Mouse (Mus musculus) right cerebral cortex, postnatal 10 days (tissue): ENCODE results near the gene Ddx28.
"Not testable (repeated sequence)": the region's sequence is repeated elsewhere in the genome, so short reads cannot be mapped to it uniquely, and the experiment has no call there.

Experiments
- DNase-seq, 2 experiments: peaks; one replicate each; pipeline ENCODE4 v3.0.0; 2021; ENCODE audit warnings: low spot score in 2 of 2

Ddx28 gene

DNA sequence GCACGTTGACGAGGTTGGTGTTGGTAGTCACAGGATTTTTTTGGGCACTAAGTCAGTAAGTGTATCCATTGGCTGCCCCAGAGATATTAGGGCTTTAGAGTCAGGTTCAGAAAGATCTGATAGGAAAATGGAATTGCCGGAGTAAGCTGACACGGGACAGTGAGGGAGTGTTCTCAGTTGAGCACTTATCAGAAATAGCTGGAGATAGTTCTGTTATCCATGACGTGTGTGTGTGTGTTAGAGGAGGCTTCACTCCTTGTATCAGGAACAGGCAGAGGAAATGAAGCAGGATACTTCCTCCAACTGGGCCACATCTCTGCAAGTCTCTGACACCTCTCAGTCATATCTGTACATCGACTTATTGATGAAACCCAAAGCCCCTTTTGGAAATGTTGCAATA lies 4.6 kb upstream of the Ddx28 start:
- no peak for DNase-seq

GRCm38 (mm10) chr8:106012203-106012602 lies 521 bp upstream of the Ddx28 start:
- not testable (repeated sequence) for DNase-seq

GRCm38 (mm10) chr8:106010748-106011642 lies 687 bp downstream of the Ddx28 start:
- DNase-seq, result peak; percentile 96 to 97

DNA sequence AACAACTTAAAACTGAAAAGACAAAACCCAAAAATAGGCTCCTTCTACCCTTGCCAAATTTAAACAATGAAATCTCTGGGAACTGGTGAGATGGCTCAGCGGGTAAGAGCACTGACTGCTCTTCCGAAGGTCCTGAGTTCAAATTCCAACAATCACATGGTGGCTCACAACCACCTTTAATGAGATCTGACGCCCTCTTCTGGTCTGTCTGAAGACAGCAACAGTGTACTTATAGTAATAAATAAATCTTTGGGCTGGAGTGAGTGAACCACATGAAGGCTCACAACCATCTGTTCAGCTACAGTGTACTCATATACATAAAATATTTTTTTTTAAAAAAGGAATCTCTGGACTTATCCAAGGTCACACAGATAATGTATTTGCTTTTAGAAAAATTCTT lies 3.8 kb downstream of the Ddx28 start:
- not testable (repeated sequence) for DNase-seq

DNA sequence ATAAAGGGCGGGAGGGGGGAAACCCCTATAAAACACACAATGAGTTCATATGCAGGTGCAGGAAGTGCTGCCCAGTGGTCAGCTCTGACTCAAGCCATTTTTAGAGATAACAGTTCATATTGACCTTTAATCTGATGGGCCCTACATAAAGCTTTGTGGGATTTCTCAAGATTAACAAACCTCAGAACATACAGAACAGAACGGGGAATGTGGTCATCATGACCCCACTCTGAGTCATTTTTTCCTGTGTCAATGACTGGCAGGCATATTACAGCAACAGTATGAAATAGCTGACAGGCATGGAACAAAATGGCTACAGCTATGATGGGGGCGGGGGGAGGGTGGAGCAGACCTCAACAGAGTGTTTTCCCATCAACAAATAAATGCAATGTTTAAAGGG lies 4.5 kb downstream of the Ddx28 start:
- DNase-seq, result no peak

GRCm38 (mm10) chr8:106006413-106006812 lies 5.3 kb downstream of the Ddx28 start:
- DNase-seq, result no peak

DNA sequence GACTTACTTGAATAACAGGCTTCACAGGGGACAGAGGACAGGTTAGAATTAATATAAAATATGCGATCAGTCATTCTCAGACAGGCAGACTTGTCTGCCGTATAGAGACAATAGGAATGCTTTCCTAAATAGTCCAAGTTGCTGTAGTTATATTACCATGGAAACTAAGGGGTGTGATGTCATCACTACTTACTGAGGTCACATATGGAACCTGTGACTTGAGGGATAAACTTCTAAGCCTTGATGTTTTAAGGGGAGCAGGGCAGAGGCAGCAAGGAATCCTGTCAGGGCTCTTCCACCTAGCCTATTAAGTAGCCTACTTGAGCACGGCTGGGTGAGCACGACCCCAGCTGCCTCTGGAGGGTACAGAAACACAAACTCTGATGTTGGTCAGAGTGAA lies 5.8 kb downstream of the Ddx28 start, which contains the start of gene Dpep2nb:
TSS of gene Dpep2nb (minus strand) at position 101 of the 400 bp plus-strand sequence.
- no peak for DNase-seq

DNA sequence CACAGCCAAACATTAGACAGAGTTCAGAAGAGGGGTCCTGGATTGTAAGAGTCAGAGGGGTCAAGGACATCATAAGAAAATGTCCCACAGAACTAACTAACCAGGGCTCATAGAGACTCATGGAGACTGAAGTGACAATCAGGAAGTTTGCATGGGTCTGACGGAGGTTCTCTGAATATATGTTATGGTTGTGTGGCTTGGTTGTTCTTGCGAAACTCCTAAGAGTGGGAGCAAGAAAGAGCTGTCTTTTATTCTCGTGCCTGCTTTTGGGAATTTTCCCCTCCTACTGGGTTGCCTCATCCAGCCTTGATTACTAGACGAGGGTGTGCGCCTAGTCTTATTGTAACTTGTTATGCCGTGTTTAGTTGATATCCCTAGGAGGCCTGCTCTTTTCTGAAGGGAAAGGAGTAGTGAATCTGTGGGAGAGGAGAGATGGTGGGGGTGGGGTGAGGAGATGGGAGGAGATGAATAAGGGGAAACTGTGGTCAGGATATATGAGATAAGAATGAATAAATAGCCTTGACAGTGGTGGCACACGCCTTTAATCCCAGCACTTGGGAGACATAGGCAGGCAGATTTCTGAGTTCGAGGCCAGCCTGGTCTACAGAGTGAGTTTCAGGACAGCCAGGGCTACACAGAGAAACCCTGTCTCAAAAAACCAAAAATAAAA lies 7.0 kb downstream of the Ddx28 start:
- DNase-seq, result no peak

DNA sequence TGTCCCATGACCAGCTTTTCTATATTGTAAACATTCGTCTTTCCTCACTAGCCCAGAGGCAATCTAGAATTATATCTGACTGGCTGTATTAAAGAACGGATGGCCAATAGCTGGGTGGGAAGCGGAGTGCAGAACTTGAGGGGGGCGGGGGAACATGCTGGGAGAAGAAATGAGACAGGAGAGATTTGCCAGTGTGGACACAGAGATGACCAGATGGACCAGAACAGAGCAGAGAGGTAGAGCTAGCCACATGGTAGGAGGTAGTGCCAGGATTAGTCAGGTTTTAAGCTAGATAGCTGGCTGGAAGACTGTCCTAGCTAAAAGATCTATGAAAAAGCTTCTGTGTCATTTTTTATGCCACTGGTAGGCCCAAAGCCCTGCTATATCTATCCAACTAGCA lies 9.8 kb downstream of the Ddx28 start:
- DNase-seq, result no peak

DNA sequence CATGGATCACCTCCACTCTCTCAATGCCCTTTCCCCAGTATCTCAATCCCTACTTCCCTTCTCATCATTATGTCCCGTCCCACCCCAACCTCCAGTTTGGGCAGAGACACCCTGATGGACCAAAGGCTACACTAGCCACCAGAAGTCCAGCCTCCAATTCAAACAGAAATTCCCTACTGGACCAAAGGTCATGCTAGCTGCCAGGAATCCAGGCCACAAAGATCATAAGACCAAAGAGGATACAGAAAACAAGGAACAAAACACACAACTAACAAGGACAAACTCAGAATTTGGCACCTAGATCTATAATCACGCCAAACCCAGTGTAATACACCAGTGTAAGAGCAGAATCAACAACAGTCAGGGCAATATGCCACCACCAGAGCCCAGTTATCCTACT lies 12.7 kb downstream of the Ddx28 start:
- no peak for DNase-seq

- no peak for DNase-seq
These were observed 15.3 kb downstream of the Ddx28 start for GRCm38 (mm10) chr8:105996359-105996758.

GRCm38 (mm10) chr8:105993226-105993625 lies 18.5 kb downstream of the Ddx28 start:
- no peak for DNase-seq

- DNase-seq, result no peak
These were observed 19.2 kb downstream of the Ddx28 start for GRCm38 (mm10) chr8:105992499-105992898.

DNA sequence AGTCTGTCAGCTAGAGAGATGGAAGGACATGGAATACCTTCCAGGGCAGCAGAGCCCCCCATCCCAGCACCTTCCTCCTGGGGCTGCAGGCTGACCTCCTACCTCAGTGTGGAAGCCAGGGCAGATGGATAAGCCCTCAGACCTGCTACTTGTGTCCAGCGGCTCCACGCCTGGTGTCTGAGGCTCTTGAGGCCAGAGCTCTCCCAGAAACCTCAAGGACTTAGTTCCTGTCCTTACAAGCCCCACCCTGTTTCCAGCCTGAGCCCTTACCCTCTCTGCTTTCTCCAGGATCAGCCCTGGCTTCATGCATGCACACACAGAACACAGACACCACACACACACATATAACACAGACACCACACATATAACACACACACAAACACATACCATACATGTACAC lies 20.1 kb downstream of the Ddx28 start:
- no peak for DNase-seq

- peak; percentile 55 to 83 for DNase-seq
These were observed 20.8 kb downstream of the Ddx28 start, which contains the start of gene Dus2 for GRCm38 (mm10) chr8:105990856-105991387. Gene Dus2, plus strand, starts transcription at chr8:105991337.

DNA sequence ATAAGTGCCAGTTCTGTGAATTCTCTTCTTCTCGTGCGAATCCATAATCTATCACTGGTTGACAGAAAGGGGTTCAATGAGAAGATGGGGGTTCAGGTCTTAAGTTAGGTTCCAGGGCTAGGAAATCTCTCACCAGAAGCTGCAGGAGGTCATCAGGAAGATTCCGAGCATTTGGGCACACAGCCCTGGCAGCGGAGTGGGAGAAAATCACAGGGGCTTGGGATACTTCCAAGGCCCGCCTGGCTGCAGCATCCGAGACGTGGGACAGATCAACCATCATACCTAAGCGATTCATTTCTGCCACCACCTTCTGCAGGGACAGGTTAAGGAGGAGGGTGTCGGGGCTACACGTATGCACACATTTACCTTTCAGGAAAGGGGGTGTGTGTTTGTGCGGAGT lies 23.1 kb downstream of the Ddx28 start:
- no peak for DNase-seq

DNA sequence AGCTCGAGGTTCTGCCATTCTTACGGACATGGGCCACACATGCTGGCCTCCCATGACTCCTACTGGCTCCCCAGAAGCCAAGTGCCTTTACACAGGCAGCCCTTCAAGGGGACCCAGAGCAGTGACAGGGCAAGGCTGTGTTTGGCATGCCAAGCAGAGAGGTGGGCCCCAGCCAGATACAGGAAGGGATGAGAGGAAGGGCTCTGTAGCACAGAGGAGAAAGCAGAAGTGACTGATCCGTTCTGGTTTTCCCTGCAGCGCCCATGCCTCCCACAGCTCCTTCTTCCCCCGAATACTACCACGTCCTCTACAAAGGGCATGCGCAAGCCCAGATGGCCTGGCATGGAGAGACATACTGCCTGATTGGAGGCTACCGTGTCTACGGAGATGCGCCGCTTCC lies 28.3 kb downstream of the Ddx28 start:
- DNase-seq, result not testable (repeated sequence)

GRCm38 (mm10) chr8:105981146-105981545 lies 30.5 kb downstream of the Ddx28 start:
- no peak for DNase-seq

- no peak for DNase-seq
These were observed 32.4 kb downstream of the Ddx28 start, which contains the start of gene Dpep3 for GRCm38 (mm10) chr8:105979325-105979724. Gene Dpep3, minus strand, starts transcription at chr8:105979429.

DNA sequence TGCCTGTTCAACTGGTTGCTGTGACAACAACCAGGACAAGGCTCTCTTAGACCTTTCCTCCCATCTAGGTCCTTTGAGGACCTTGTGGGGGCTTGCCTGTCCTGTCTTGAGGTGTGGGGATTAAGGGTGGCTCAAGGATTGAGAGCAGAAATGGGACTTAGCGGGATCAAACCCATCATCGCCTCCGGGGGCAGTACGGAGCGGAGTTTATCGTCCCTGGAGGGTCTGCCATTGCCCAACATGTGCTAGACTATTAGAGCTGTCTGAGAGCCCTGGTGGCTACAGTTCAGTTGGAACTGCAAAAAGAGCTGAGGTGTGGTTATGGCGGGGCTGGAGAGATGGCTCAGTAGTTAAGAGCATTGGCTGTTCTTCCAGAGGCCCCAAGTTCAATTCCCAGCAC lies 36.3 kb downstream of the Ddx28 start:
- DNase-seq, result no peak

DNA sequence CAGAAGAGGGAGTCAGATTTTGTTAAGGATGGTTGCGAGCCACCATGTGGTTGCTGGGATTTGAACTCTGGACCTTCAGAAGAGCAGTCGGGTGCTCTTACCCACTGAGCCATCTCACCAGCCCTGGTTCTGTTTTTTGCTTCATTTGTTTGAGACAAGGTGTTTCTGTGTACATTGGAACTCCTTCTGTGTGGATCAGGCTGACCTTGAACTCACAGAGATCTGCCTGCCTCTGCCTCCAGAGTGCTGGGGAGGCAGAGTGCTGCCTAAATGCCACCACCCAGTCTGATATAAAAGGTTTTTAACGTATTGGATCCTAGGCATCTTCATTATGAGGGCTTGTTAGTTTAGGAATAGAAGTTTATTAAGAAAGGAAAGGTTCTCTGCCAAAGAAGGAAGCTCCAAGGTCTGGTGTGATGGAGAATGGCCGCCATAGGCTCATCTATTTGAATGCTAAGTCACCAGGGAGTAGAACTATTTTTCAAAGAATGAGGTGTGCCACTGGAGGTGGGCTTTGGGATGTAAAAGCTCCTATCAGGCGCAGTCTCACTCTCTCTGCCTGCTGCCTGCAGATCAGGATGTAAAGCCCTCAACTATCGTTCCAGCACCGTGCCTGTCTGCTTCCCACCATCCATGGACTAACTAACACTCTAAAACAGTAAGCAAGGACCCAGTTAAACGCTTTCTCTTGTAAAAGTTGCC lies 40.5 kb downstream of the Ddx28 start:
- DNase-seq, result no peak

DNA sequence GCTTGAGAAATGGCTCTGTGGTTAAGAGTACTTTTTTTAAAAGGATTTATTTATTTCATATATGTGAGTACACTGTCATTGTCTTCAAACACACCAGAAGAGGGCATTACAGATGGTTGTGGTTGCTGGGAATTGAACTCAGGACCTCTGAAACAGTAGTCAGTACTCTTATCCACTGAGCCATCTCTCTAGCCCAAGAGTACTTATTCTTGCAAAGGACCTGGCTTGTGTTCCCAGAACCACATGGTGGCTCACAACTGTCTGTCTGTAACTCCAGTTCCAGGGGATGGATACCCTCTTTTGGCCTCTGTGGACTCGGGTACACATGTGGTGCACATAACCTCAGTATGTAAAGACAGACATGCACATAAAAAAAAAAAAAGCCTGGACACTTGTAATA lies 42.3 kb downstream of the Ddx28 start:
- no peak for DNase-seq
